Mouse (Mus musculus): ENCODE measurements around the gene Slc1a3. TPM values are rescaled to one million over a fixed set of nuclear protein-coding genes. Genes with fewer than 3 reads are reported as not detected.

Gene Slc1a3
- total and polyA plus RNA-seq, 3 experiments: 0.16 TPM; not detected in 2

DNA sequence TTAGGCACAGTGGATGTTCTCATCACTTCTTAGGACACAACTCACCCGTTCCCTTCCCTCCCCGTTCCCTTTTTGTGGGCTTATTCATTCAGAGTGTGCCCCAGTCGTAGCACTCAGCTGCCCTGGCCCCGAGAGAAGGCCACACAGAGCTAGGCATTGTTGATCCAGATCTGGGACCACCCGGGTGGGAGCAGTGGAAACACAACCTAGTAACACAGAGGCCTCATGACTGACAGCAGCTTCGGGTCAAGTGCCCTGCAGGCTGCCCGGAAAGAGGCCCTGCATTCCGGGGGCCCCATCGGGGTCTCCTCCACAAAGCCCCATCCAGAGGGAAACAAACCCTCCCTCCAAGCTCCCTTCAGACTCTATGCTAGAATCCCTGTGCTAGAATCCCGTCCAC is 78.2 kb downstream of the Slc1a3 start:
- H3K9me3 ChIP-seq (replicated peaks): no peaks in the 10 kb centered on the region
- no peak for TF ChIP-seq TAL1 (conservative IDR thresholded peaks at IDR 0.05; ENCODE audit: low read depth, low read length)
- TF ChIP-seq GATA2 (IDR thresholded peaks at IDR 0.05; ENCODE audit: borderline replicate concordance, low read depth, low read length): no peak
- no peak for TF ChIP-seq CTCF (IDR thresholded peaks at IDR 0.05; ENCODE audit: low read depth, low read length)
- TF ChIP-seq POLR2AphosphoS5 (IDR thresholded peaks at IDR 0.05; ENCODE audit: insufficient replicate concordance, low read depth, low read length): no peak
- TF ChIP-seq GATA1 (IDR thresholded peaks at IDR 0.05; ENCODE audit: borderline replicate concordance, low read length): no peak

DNA sequence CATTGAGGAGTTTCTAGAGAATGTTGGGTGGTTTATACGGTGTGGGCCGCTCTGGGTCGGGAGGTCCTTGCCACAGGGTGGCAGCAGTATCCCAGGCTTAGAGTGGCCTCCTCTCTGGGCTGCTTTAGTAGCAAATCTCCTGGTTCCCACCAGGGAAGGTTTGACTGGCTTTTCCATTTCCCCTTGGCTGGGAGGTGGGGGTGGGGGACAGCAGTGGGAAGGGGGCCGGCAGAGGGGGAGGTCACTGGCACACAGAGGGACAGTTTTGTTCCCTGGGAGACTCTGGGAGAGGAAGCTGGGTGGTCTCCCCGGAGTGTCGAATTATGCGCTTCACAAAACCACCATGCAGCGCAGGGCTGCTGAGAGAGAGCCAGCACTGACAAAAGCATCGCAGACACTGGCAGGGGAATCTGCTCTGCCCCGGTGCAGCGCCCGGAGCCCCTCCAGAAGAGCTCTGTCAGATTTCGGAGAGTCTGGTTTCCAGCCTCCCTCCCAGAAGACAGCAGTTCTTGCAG is 81.2 kb downstream of the Slc1a3 start:
- Histone ChIP-seq H3K36me3 (replicated peaks) (no peaks in the 10 kb centered on the region), H3K27me3 (ENCODE audit: insufficient read depth, low read length) (peaks cover 15% of the 10 kb centered on the region), H3K4me3 (ENCODE audit: low read depth, low read length) (no peak overlapping the region), H3K9me3 (replicated peaks) (no peaks in the 10 kb centered on the region), H3K4me1 (ENCODE audit: insufficient read depth, low read depth, low read length) (0 out of 2 replicates have a peak, but pooled peaks cover 3% of the 10 kb centered on the region)
- ATAC-seq (ENCODE audit: extremely low read depth, insufficient number of reproducible peaks, low FRiP score, poor library complexity, severe bottlenecking) (no peak), DNase-seq (ENCODE audit: low spot score) (no peak)
- TF ChIP-seq POLR2AphosphoS5 (IDR thresholded peaks at IDR 0.05; ENCODE audit: insufficient replicate concordance, low read depth, low read length): no peak
- no peak for TF ChIP-seq TAL1 (conservative IDR thresholded peaks at IDR 0.05; ENCODE audit: low read depth, low read length)
- no peak for TF ChIP-seq CTCF (IDR thresholded peaks at IDR 0.05; ENCODE audit: low read depth, low read length)
- no peak for TF ChIP-seq GATA2 (IDR thresholded peaks at IDR 0.05; ENCODE audit: borderline replicate concordance, low read depth, low read length)
- TF ChIP-seq GATA1 (IDR thresholded peaks at IDR 0.05; ENCODE audit: borderline replicate concordance, low read length): no peak

More for the DNA sequence above, 78.2 kb downstream of the Slc1a3 start:
- Histone ChIP-seq H3K36me3 (replicated peaks) (no peaks in the 10 kb centered on the region), H3K27me3 (ENCODE audit: insufficient read depth, low read length) (peaks cover 13% of the 10 kb centered on the region), H3K4me3 (ENCODE audit: low read depth, low read length) (no peak overlapping the region), H3K4me1 (ENCODE audit: insufficient read depth, low read depth, low read length) (no peaks in the 10 kb centered on the region)
- no peak for ATAC-seq (ENCODE audit: extremely low read depth, insufficient number of reproducible peaks, low FRiP score, poor library complexity, severe bottlenecking)
- DNase-seq (ENCODE audit: low spot score): no peak

DNA sequence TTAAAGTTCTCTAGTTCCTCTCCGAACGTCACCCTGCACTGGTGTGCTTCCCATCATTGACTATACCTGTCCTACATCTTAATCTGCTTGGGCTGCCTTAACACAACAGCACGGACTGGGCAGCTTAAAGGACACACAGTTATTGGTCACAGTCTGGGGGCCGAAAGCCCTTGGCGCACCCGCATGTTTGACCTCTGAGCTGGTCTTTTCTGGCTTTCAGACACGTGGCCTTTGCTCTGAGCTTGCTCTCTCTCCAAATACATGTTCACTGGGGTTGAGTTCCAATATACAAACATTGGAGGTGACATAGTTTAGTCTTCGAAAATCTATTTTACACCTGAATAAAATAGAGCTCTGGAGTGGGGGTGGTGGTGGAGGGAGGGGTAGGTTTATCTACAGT is 82.4 kb downstream of the Slc1a3 start:
- ATAC-seq (ENCODE audit: extremely low read depth, insufficient number of reproducible peaks, low FRiP score, poor library complexity, severe bottlenecking): no peak
- Histone ChIP-seq H3K4me3 (ENCODE audit: low read depth, low read length) (no peak overlapping the region), H3K4me1 (ENCODE audit: insufficient read depth, low read depth, low read length) (0 out of 2 replicates have a peak, but pooled peaks cover 3% of the 10 kb centered on the region), H3K36me3 (replicated peaks) (no peaks in the 10 kb centered on the region), H3K9me3 (replicated peaks) (no peaks in the 10 kb centered on the region), H3K27me3 (ENCODE audit: insufficient read depth, low read length) (peaks cover 15% of the 10 kb centered on the region)
- TF ChIP-seq TAL1 (conservative IDR thresholded peaks at IDR 0.05; ENCODE audit: low read depth, low read length): no peak
- TF ChIP-seq GATA1 (IDR thresholded peaks at IDR 0.05; ENCODE audit: borderline replicate concordance, low read length): no peak
- TF ChIP-seq GATA2 (IDR thresholded peaks at IDR 0.05; ENCODE audit: borderline replicate concordance, low read depth, low read length): no peak
- TF ChIP-seq CTCF (IDR thresholded peaks at IDR 0.05; ENCODE audit: low read depth, low read length): no peak
- no peak for TF ChIP-seq POLR2AphosphoS5 (IDR thresholded peaks at IDR 0.05; ENCODE audit: insufficient replicate concordance, low read depth, low read length)
- DNase-seq (ENCODE audit: low spot score): no peak

DNA sequence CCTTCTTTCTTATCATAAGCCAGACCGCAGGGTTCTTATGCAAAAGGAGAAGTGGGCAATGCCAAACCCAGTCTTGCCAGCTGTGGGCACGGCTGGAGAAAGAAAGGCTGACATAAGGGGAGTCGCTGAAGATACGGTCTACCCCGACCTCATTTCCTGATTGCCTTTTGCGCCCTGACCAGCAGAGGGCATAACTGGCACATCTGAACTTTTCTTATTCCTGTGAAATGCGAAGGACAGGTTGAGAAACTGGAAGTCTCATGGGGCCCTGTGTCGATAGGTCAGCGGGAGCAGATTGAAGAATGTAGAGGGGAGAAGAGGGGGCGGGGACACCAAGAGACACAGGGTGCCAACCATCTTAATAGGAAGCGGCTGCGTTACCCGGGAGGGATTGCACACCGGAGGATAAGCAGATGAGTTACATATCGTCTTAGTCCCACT is 83.4 kb downstream of the Slc1a3 start:
- DNase-seq (ENCODE audit: low spot score): no peak
- Histone ChIP-seq H3K9me3 (replicated peaks) (no peaks in the 10 kb centered on the region), H3K27me3 (ENCODE audit: insufficient read depth, low read length) (peaks cover 10% of the 10 kb centered on the region), H3K4me3 (ENCODE audit: low read depth, low read length) (no peak overlapping the region), H3K36me3 (replicated peaks) (no peaks in the 10 kb centered on the region), H3K4me1 (ENCODE audit: insufficient read depth, low read depth, low read length) (0 out of 2 replicates have a peak, but pooled peaks cover 3% of the 10 kb centered on the region)
- ATAC-seq (ENCODE audit: extremely low read depth, insufficient number of reproducible peaks, low FRiP score, poor library complexity, severe bottlenecking): no peak
- TF ChIP-seq CTCF (IDR thresholded peaks at IDR 0.05; ENCODE audit: low read depth, low read length) (no peak), GATA2 (IDR thresholded peaks at IDR 0.05; ENCODE audit: borderline replicate concordance, low read depth, low read length) (no peak), GATA1 (IDR thresholded peaks at IDR 0.05; ENCODE audit: borderline replicate concordance, low read length) (no peak), TAL1 (conservative IDR thresholded peaks at IDR 0.05; ENCODE audit: low read depth, low read length) (no peak), POLR2AphosphoS5 (IDR thresholded peaks at IDR 0.05; ENCODE audit: insufficient replicate concordance, low read depth, low read length) (no peak)

GRCm38 (mm10) chr15:8625370-8625769 is 85.2 kb downstream of the Slc1a3 start:
- Histone ChIP-seq H3K27me3 (ENCODE audit: insufficient read depth, low read length) (peaks cover 10% of the 10 kb centered on the region), H3K9me3 (replicated peaks) (no peaks in the 10 kb centered on the region), H3K4me1 (ENCODE audit: insufficient read depth, low read depth, low read length) (0 out of 2 replicates have a peak, but pooled peaks cover 3% of the 10 kb centered on the region), H3K4me3 (ENCODE audit: low read depth, low read length) (no peak overlapping the region), H3K36me3 (replicated peaks) (no peaks in the 10 kb centered on the region)
- ATAC-seq (ENCODE audit: extremely low read depth, insufficient number of reproducible peaks, low FRiP score, poor library complexity, severe bottlenecking) (no peak), DNase-seq (ENCODE audit: low spot score) (no peak)
- no peak for TF ChIP-seq GATA1 (IDR thresholded peaks at IDR 0.05; ENCODE audit: borderline replicate concordance, low read length)
- no peak; the same call in 1 of the 2 replicates for TF ChIP-seq CTCF (IDR thresholded peaks at IDR 0.05; ENCODE audit: low read depth, low read length)
- TF ChIP-seq TAL1 (conservative IDR thresholded peaks at IDR 0.05; ENCODE audit: low read depth, low read length): no peak
- no peak for TF ChIP-seq POLR2AphosphoS5 (IDR thresholded peaks at IDR 0.05; ENCODE audit: insufficient replicate concordance, low read depth, low read length)
- TF ChIP-seq GATA2 (IDR thresholded peaks at IDR 0.05; ENCODE audit: borderline replicate concordance, low read depth, low read length): no peak

GRCm38 (mm10) chr15:8623879-8624278 is 86.7 kb downstream of the Slc1a3 start:
- H3K36me3 ChIP-seq (replicated peaks): no peaks in the 10 kb centered on the region
- ATAC-seq (ENCODE audit: extremely low read depth, insufficient number of reproducible peaks, low FRiP score, poor library complexity, severe bottlenecking): no peak
- no peaks in the 10 kb centered on the region for H3K9me3 ChIP-seq (replicated peaks)
- H3K4me1 ChIP-seq (ENCODE audit: insufficient read depth, low read depth, low read length): 0 out of 2 replicates have a peak, but pooled peaks cover 3% of the 10 kb centered on the region
- H3K27me3 ChIP-seq (ENCODE audit: insufficient read depth, low read length): peaks cover 6% of the 10 kb centered on the region
- H3K4me3 ChIP-seq (ENCODE audit: low read depth, low read length): no peak overlapping the region
- DNase-seq (ENCODE audit: low spot score): no peak
- TF ChIP-seq GATA1 (IDR thresholded peaks at IDR 0.05; ENCODE audit: borderline replicate concordance, low read length) (no peak), POLR2AphosphoS5 (IDR thresholded peaks at IDR 0.05; ENCODE audit: insufficient replicate concordance, low read depth, low read length) (no peak), GATA2 (IDR thresholded peaks at IDR 0.05; ENCODE audit: borderline replicate concordance, low read depth, low read length) (no peak), TAL1 (conservative IDR thresholded peaks at IDR 0.05; ENCODE audit: low read depth, low read length) (no peak), CTCF (IDR thresholded peaks at IDR 0.05; ENCODE audit: low read depth, low read length) (no peak)

All from G1E (cell line).